Mouse (Mus musculus) CH12.LX (cell line): ENCODE results near the gene Srgap2. TPM values are rescaled to one million over a fixed set of nuclear protein-coding genes. Genes with fewer than 3 reads are reported as not detected.

Experiments used
- DNase-seq: peaks from one replicate; pipeline ENCODE4 v3.0.0-alpha.2; 2013; ENCODE audit errors: extremely low read depth
- H3K27ac ChIP-seq: 2 replicates; pipeline ENCODE4 v1.5.1; 2012; ENCODE audit warnings: low read depth, mild to moderate bottlenecking, control low read depth, moderate library complexity; ENCODE audit not compliant: insufficient read depth
- H3K27me3 ChIP-seq: replicated peaks from 2 replicates; pipeline ENCODE3; 2012; ENCODE audit warnings: inconsistent platforms
- H3K36me3 ChIP-seq, 2 experiments: replicated peaks in 1 of 2; 2 replicates each; pipeline versions ENCODE3 to v1.6.1; 2012; ENCODE audit warnings: inconsistent platforms in 1 of 2, low read length in 1 of 2, mild to moderate bottlenecking in 1 of 2, mixed read lengths in 1 of 2, moderate library complexity in 1 of 2; ENCODE audit not compliant: control insufficient read depth in 1 of 2, insufficient read depth in 1 of 2
- H3K4me1 ChIP-seq, 2 experiments: 2 replicates each; pipeline ENCODE4 v1.6.1; 2012; ENCODE audit warnings: inconsistent platforms in 1 of 2, moderate library complexity in 1 of 2; ENCODE audit not compliant: insufficient read depth in 2 of 2, control insufficient read depth in 1 of 2
- H3K4me2 ChIP-seq: 2 replicates; pipeline ENCODE4 v1.6.1; 2012; ENCODE audit warnings: low read depth, mild to moderate bottlenecking, control low read depth; ENCODE audit not compliant: poor library complexity, insufficient read depth, severe bottlenecking
- H3K4me3 ChIP-seq, 3 experiments: fragments of 150-350 bp in 1 of 3; sonication (generic) in 1 of 3; replicated peaks in 1 of 3; 2 replicates each; pipeline versions ENCODE3 to v1.5.1; 2011 to 2012; ENCODE audit warnings: low read depth in 2 of 3, low read length in 2 of 3, mild to moderate bottlenecking in 2 of 3, moderate library complexity in 2 of 3, control low read depth in 1 of 3, improper control_type of control experiment in 1 of 3, inconsistent platforms in 1 of 3, mixed read lengths in 1 of 3; ENCODE audit not compliant: poor library complexity in 1 of 3
- H3K79me2 ChIP-seq: replicated peaks from 2 replicates; pipeline ENCODE4 v1.6.1; 2012; ENCODE audit warnings: mild to moderate bottlenecking, moderate library complexity; ENCODE audit not compliant: control insufficient read depth, poor library complexity, insufficient read depth, severe bottlenecking; ENCODE audit errors: extremely low read depth
- H3K9ac ChIP-seq: 2 replicates; pipeline ENCODE4 v1.6.1; 2012; ENCODE audit warnings: low read depth, mild to moderate bottlenecking, control low read depth, moderate library complexity; ENCODE audit not compliant: insufficient read depth
- H3K9me3 ChIP-seq: replicated peaks from 2 replicates; pipeline ENCODE3; 2012; ENCODE audit warnings: low read length, inconsistent platforms, mixed read lengths
- CHD1 ChIP-seq: IDR thresholded peaks from 2 replicates; pipeline ENCODE4 v1.6.1; 2012; ENCODE audit warnings: low read depth, low read length, improper control_type of control experiment, inconsistent platforms
- EP300 ChIP-seq: IDR thresholded peaks from 2 replicates; pipeline ENCODE4 v1.6.1; 2011; ENCODE audit warnings: low read length, improper control_type of control experiment
- GABPA ChIP-seq: IDR thresholded peaks from 2 replicates; pipeline ENCODE4 v1.6.1; 2012; ENCODE audit warnings: low read depth, low read length, improper control_type of control experiment, inconsistent platforms; ENCODE audit not compliant: insufficient replicate concordance
- IRF4 ChIP-seq: IDR thresholded peaks from 2 replicates; pipeline ENCODE4 v1.6.1; 2014; ENCODE audit warnings: low read depth, mild to moderate bottlenecking, inconsistent platforms, low read length, improper control_type of control experiment
- JUND ChIP-seq: conservative IDR thresholded peaks from 2 replicates; pipeline ENCODE4 v1.6.1; 2011; ENCODE audit warnings: low read depth, low read length, improper control_type of control experiment
- MEF2A ChIP-seq: IDR thresholded peaks from 2 replicates; pipeline ENCODE4 v1.6.1; 2014; ENCODE audit warnings: low read depth, mild to moderate bottlenecking, inconsistent platforms, low read length, improper control_type of control experiment, borderline replicate concordance
- MYC ChIP-seq: IDR thresholded peaks from 2 replicates; pipeline ENCODE4 v1.6.1; 2011; ENCODE audit warnings: low read depth, mild to moderate bottlenecking, improper control_type of control experiment, low read length
- NELFE ChIP-seq: IDR thresholded peaks from 2 replicates; pipeline ENCODE4 v1.6.1; 2011; ENCODE audit warnings: low read depth, low read length, improper control_type of control experiment
- PAX5 ChIP-seq: IDR thresholded peaks from 2 replicates; pipeline ENCODE4 v1.6.1; 2012; ENCODE audit warnings: low read length, inconsistent platforms, mixed read lengths
- POLR2A ChIP-seq: IDR thresholded peaks from 2 replicates; pipeline ENCODE4 v1.6.1; 2011; ENCODE audit warnings: low read depth, mild to moderate bottlenecking, improper control_type of control experiment, low read length
- POLR2AphosphoS2 ChIP-seq: IDR thresholded peaks from 2 replicates; pipeline ENCODE4 v1.6.1; 2011; ENCODE audit warnings: low read depth, low read length, improper control_type of control experiment
- SMC3 ChIP-seq: IDR thresholded peaks from 2 replicates; pipeline ENCODE4 v1.6.1; 2011; ENCODE audit warnings: low read depth, low read length, improper control_type of control experiment
- TBP ChIP-seq: conservative IDR thresholded peaks from 2 replicates; pipeline ENCODE4 v1.6.1; 2011; ENCODE audit warnings: low read depth, low read length, improper control_type of control experiment
- TCF12 ChIP-seq: IDR thresholded peaks from 2 replicates; pipeline ENCODE4 v1.6.1; 2014; ENCODE audit warnings: low read depth, mild to moderate bottlenecking, inconsistent platforms, low read length, improper control_type of control experiment
- ZKSCAN1 ChIP-seq: IDR thresholded peaks from 2 replicates; pipeline ENCODE4 v1.6.1; 2012; ENCODE audit warnings: low read depth, inconsistent platforms, low read length, improper control_type of control experiment, borderline replicate concordance
- dilution Hi-C: fragments of 300-500 bp; cut with MboI; formaldehyde crosslinking; loops from 2 replicates; pipeline ENCODE4 v1.14.3; 2020; ENCODE audit warnings: low sequenced_read_pairs; ENCODE audit not compliant: extremely low pct_unique_long_range_greater_than_20kb, extremely low pct_ligation_motif_present
- in situ Hi-C: fragments of 300-500 bp; cut with MboI; formaldehyde crosslinking; loops from 3 replicates; pipeline ENCODE4 v1.14.3; 2019; ENCODE audit warnings: low sequenced_read_pairs, low pct_ligation_motif_present, low pct_unique_long_range_greater_than_20kb, mixed read lengths
- polyA plus RNA-seq: library from polyadenylated mRNA; unstranded; fragments of >175 nt; gene quantifications from 2 replicates; pipeline ENCODE4 v1.2.1, GENCODE M21; 2012; ENCODE audit warnings: low read depth; ENCODE audit not compliant: insufficient read length
- total RNA-seq, 2 experiments: library from RNA; depleted of rRNA; stranded (reverse); fragments of 300-350 nt in 1 of 2; fragments of >200 nt in 1 of 2; gene quantifications; 2 replicates each; pipeline ENCODE4 v1.2.3; 2012 to 2014

Gene Srgap2
- total and polyA plus RNA-seq, 3 experiments: 9.7 to 28.1 (median 26.8) TPM

DNA sequence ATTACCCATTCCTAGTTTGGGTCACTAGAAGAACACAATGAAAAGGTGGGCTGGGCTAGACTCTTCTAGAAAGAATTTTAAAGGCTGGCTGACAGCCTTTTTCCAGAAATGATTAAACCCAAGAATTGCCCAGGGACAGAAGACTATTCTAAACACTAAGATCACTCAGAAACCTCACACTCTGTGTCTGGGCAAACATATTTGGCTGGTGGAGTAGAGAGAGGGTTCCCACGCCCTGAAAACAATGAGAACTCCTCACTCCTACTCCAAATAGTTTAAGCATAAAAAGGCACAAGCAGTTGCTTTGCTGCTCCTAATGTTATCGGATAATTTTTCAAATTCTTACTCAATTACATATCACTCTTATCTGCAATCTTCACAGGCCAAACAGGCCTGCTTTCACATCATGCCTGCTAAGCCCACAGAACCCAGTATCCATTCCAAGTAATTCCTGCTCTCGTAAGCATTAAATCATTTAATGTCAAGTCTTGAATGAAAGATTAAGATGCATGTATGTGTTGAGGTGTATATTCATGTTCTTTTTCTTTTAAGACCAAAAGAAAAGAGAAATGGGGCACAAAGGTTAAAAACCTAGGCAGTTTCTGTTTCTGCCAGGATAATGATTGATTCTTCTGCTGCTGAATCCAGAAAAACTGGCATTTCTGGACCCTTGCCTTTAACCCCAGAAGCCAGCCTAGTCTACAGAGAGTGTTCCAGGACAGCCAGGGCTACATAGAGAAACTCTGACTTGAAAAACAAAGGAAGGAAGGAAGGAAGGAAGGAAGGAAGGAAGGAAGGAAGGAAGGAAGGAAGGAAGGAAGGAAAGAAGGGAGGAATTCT is 15.3 kb downstream of the Srgap2 start:
- TF ChIP-seq TCF12 (no peak), MYC (no peak), NELFE (no peak), CHD1 (no peak), IRF4 (peak; percentile 41; the same call in 1 of the 2 replicates), GABPA (no peak)
- Histone ChIP-seq H3K9me3 (no peaks in the 10 kb centered on the region), H3K27me3 (no peaks in the 10 kb centered on the region), H3K27ac (no peak overlapping the region), H3K4me3 (no peak overlapping the region), H3K36me3 (peaks cover 0 to 15% of the 10 kb centered on the region in 2 experiments), H3K4me1 (peaks cover 13 to 27% of the 10 kb centered on the region in 2 experiments), H3K79me2 (peaks cover 27% of the 10 kb centered on the region), H3K9ac (no peak overlapping the region), H3K4me2 (peak overlapping the region; percentile 16; the same call in 1 of the 2 replicates)
- in situ Hi-C loops (no loop called here), dilution Hi-C loops (no loop called here)
- DNase-seq: no peak

DNA sequence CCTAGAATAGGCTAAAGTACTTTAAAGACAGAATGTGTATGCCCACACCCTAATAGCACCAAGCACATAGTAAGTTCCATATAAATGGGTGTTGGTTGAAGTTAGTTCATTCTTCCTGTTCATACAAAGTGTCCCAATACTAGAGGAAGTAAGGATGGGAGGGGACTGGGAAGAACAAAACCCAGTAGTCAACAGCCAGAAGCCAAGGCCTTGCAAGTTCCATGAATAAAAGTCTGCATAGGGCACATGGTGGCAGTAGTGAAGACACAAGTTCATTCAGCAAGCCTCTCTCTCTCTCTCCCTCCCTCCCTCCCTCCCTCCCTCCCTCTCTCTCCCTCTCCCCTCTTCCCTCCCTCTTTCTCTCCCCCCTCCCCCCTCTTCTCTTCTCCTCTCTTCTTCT is 16.0 kb downstream of the Srgap2 start:
- in situ Hi-C loops: no loop called here
- no peaks in the 10 kb centered on the region for H3K9me3 ChIP-seq
- dilution Hi-C loops: no loop called here

DNA sequence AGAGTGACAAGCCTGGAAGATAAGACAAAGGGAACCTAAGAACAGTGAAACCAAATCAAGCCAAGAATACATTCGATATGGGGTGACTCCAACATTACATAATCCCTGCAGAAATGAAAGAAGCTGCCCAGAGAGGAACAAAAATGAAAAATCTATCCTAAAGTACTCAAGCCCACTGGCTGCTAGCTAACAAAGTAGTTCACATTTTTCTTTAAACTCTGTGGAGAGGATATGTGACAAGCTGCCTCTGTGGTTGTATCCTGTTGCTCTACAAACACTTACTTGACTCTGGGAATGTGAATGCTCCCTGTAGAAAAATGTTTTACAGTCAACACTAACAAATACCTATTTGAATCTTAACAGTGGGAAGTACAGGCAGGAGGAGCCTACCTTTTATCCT is 25.5 kb downstream of the Srgap2 start:
- H3K27me3 ChIP-seq: no peaks in the 10 kb centered on the region
- H3K4me2 ChIP-seq: no peak overlapping the region
- H3K79me2 ChIP-seq: peaks cover 7% of the 10 kb centered on the region; the same call in 1 of the 2 replicates
- H3K36me3 ChIP-seq: peaks cover 0 to 21% of the 10 kb centered on the region in 2 experiments
- dilution Hi-C loops (no loop called here), in situ Hi-C loops (no loop called here)
- H3K27ac ChIP-seq: no peak overlapping the region
- H3K9me3 ChIP-seq: no peaks in the 10 kb centered on the region
- H3K4me3 ChIP-seq: no peak overlapping the region
- H3K4me1 ChIP-seq: peaks cover 0 to 31% of the 10 kb centered on the region in 2 experiments; a peak in 3 of 4 replicates
- TF ChIP-seq TCF12 (no peak), PAX5 (no peak), MEF2A (no peak), EP300 (no peak), POLR2A (no peak), POLR2AphosphoS2 (no peak)
- no peak overlapping the region for H3K9ac ChIP-seq
- no peak for DNase-seq

More for the DNA sequence above, 16.0 kb downstream of the Srgap2 start:
- Histone ChIP-seq H3K4me2 (no peak overlapping the region), H3K27me3 (no peaks in the 10 kb centered on the region)
- no peak for DNase-seq
- TF ChIP-seq ZKSCAN1 (no peak), JUND (no peak), TBP (no peak), SMC3 (no peak), TCF12 (no peak), NELFE (no peak)
- TF ChIP-seq, all 38 proteins: peak for 0
- Histone ChIP-seq H3K36me3 (peaks cover 0 to 19% of the 10 kb centered on the region in 2 experiments), H3K4me3 (no peak overlapping the region), H3K79me2 (peaks cover 24% of the 10 kb centered on the region), H3K4me1 (peaks cover 13 to 29% of the 10 kb centered on the region in 2 experiments), H3K9ac (no peak overlapping the region), H3K27ac (no peak overlapping the region)
